Comparison of ENCODE assay signal across 8 mouse cellular contexts in genomic region chr5:134650926-134651325, GRCm38 (mm10). TPM values are rescaled to one million over a fixed set of nuclear protein-coding genes. Genes with fewer than 3 reads are reported as not detected.
DNase-seq lines count a peak whose midpoint lies in the region; ATAC-seq and TF ChIP-seq lines count a peak whose summit lies in the region.

No protein-coding gene starts in this region.

- H3K27me3 ChIP-seq in hindbrain, embryonic 11.5 days (ENCODE audit: control insufficient read depth, insufficient read depth, low read length): no peaks in the 10 kb centered on the region
- no peaks in the 10 kb centered on the region for H3K27me3 ChIP-seq in hindbrain, embryonic 16.5 days (replicated peaks; ENCODE audit: control insufficient read depth, insufficient read depth, low read length)
- no peaks in the 10 kb centered on the region for H3K27me3 ChIP-seq in liver, embryonic 14.5 days (ENCODE audit: control insufficient read depth, insufficient read depth, low read length)

- DNase-seq in hindbrain, embryonic 11.5 days (ENCODE audit: low spot score): peak; percentile 57
- DNase-seq in 416B (ENCODE audit: low read depth) (peak; percentile 76), ES-CJ7 (ENCODE audit: low read depth, low spot score) (peak; percentile 75)
- peak; percentile 58 for DNase-seq in embryo, embryonic 10 days (ENCODE audit: low spot score)
- peak in 2 of 3 experiments; percentile 34 to 36 for DNase-seq in liver, embryonic 14.5 days (ENCODE audit: low read depth in 3 of 3, low spot score in 3 of 3)
- peak; percentile 40 to 45 for DNase-seq in spleen, postnatal 36 days (ENCODE audit: low spot score in 2 of 2)
- DNase-seq in urinary bladder, adult 2 months (ENCODE audit: low spot score): no peak

- H3K9me3 ChIP-seq in hindbrain, embryonic 11.5 days (ENCODE audit: control insufficient read depth, low read length): no peaks in the 10 kb centered on the region
- H3K9me3 ChIP-seq in hindbrain, embryonic 16.5 days (ENCODE audit: control insufficient read depth, low read length): no peaks in the 10 kb centered on the region
- no peaks in the 10 kb centered on the region for H3K9me3 ChIP-seq in liver, embryonic 14.5 days (ENCODE audit: control insufficient read depth, low read length)

- no peaks in the 10 kb centered on the region for H3K36me3 ChIP-seq in hindbrain, embryonic 11.5 days (ENCODE audit: control insufficient read depth, insufficient read depth, low read length)
- no peaks in the 10 kb centered on the region for H3K36me3 ChIP-seq in hindbrain, embryonic 16.5 days (ENCODE audit: control insufficient read depth, insufficient read depth, low read length)
- no peaks in the 10 kb centered on the region for H3K36me3 ChIP-seq in liver, embryonic 14.5 days (replicated peaks; ENCODE audit: control insufficient read depth, insufficient read depth, low read depth)

- ATAC-seq in hindbrain, embryonic 11.5 days (ENCODE audit: low FRiP score): no peak
- ATAC-seq in hindbrain, embryonic 16.5 days: no peak
- ATAC-seq in liver, embryonic 14.5 days (ENCODE audit: insufficient read depth): no peak

- WGBS in hindbrain, embryonic 11.5 days: 44% methylated on average over 4 of the region's 5 CpGs
- WGBS in hindbrain, embryonic 16.5 days: 46% methylated on average over 4 of the region's 5 CpGs
- 30% methylated on average over 4 of the region's 5 CpGs for WGBS in liver, embryonic 14.5 days (ENCODE audit: insufficient replicate concordance)

- H3K4me2 ChIP-seq in hindbrain, embryonic 11.5 days (replicated peaks; ENCODE audit: low read depth, low read length): no peak overlapping the region
- H3K4me2 ChIP-seq in hindbrain, embryonic 16.5 days (ENCODE audit: low read length): no peak overlapping the region
- no peak overlapping the region for H3K4me2 ChIP-seq in liver, embryonic 14.5 days (ENCODE audit: low read depth)

- no peaks in the 10 kb centered on the region for H3K4me1 ChIP-seq in hindbrain, embryonic 11.5 days (replicated peaks; ENCODE audit: control insufficient read depth, insufficient read depth, low read length)
- no peaks in the 10 kb centered on the region; the same call in 1 of the 2 replicates for H3K4me1 ChIP-seq in hindbrain, embryonic 16.5 days (ENCODE audit: control insufficient read depth, insufficient read depth, low read depth, low read length)
- no peaks in the 10 kb centered on the region for H3K4me1 ChIP-seq in liver, embryonic 14.5 days (replicated peaks; ENCODE audit: control insufficient read depth in 2 of 2, insufficient read depth in 2 of 2, low read length in 1 of 2)

- TF ChIP-seq EP300 in liver, embryonic 14.5 days (IDR thresholded peaks at IDR 0.05; ENCODE audit: low read depth): no peak

- no peak overlapping the region for H3K4me3 ChIP-seq in hindbrain, embryonic 11.5 days (ENCODE audit: low read depth, low read length)
- no peak overlapping the region for H3K4me3 ChIP-seq in hindbrain, embryonic 16.5 days (ENCODE audit: low read length)
- H3K4me3 ChIP-seq in liver, embryonic 14.5 days (ENCODE audit: insufficient read depth in 1 of 2, low read depth in 2 of 2, low read length in 2 of 2): no peak overlapping the region

- H3K9ac ChIP-seq in hindbrain, embryonic 11.5 days (ENCODE audit: low read depth, low read length): no peak overlapping the region
- no peak overlapping the region for H3K9ac ChIP-seq in hindbrain, embryonic 16.5 days (ENCODE audit: low read depth, low read length)
- H3K9ac ChIP-seq in liver, embryonic 14.5 days (replicated peaks): no peak overlapping the region

- H3K27ac ChIP-seq in hindbrain, embryonic 11.5 days (ENCODE audit: low read depth, low read length): no peak overlapping the region
- H3K27ac ChIP-seq in hindbrain, embryonic 16.5 days (ENCODE audit: low read depth, low read length): no peak overlapping the region
- no peak overlapping the region for H3K27ac ChIP-seq in liver, embryonic 14.5 days

- peak; percentile 88 for TF ChIP-seq CTCF in liver, embryonic 14.5 days (IDR thresholded peaks at IDR 0.05; ENCODE audit: low read depth)

RNA-seq across cellular contexts. Expression of gene Eif4h, which starts 11.6 kb away (rescaled TPM):
- 434 and 445 TPM in 2 replicates for polyA plus RNA-seq in hindbrain, embryonic 11.5 days (2014; fragmentation: Nextera tagmentation; extraction: Ambion mirVana)
- 332 and 340 TPM in 2 replicates for polyA plus RNA-seq in hindbrain, embryonic 16.5 days (2015; fragmentation: Nextera tagmentation; extraction: Ambion mirVana)
- polyA plus RNA-seq in liver, embryonic 14.5 days (2012; rRNA removed): 91.2 and 110 TPM in 2 replicates
- polyA plus RNA-seq in liver, embryonic 14.5 days (2014; fragmentation: Nextera tagmentation; extraction: Ambion mirVana): 148 and 167 TPM in 2 replicates
- 221 and 232 TPM in 2 replicates for polyA plus RNA-seq in urinary bladder, adult 2 months (2012; rRNA removed)

RNA-seq across cellular contexts. Expression of gene Lat2, which starts 36.1 kb away (rescaled TPM):
- polyA plus RNA-seq in hindbrain, embryonic 11.5 days (2014; fragmentation: Nextera tagmentation; extraction: Ambion mirVana): 0.77 and 3.1 TPM in 2 replicates
- 2.1 and 2.6 TPM in 2 replicates for polyA plus RNA-seq in hindbrain, embryonic 16.5 days (2015; fragmentation: Nextera tagmentation; extraction: Ambion mirVana)
- polyA plus RNA-seq in liver, embryonic 14.5 days (2012; rRNA removed): 1.5 and 1.8 TPM in 2 replicates
- 1.3 and 1.7 TPM in 2 replicates for polyA plus RNA-seq in liver, embryonic 14.5 days (2014; fragmentation: Nextera tagmentation; extraction: Ambion mirVana)
- 6.9 TPM in 2 replicates for polyA plus RNA-seq in urinary bladder, adult 2 months (2012; rRNA removed)

RNA-seq across cellular contexts. Expression of gene Limk1, which starts 37.5 kb away (rescaled TPM):
- 12.4 and 14.7 TPM in 2 replicates for polyA plus RNA-seq in hindbrain, embryonic 11.5 days (2014; fragmentation: Nextera tagmentation; extraction: Ambion mirVana)
- 22.0 and 22.1 TPM in 2 replicates for polyA plus RNA-seq in hindbrain, embryonic 16.5 days (2015; fragmentation: Nextera tagmentation; extraction: Ambion mirVana)
- 1.9 and 2.2 TPM in 2 replicates for polyA plus RNA-seq in liver, embryonic 14.5 days (2012; rRNA removed)
- polyA plus RNA-seq in liver, embryonic 14.5 days (2014; fragmentation: Nextera tagmentation; extraction: Ambion mirVana): 0.89 and 0.92 TPM in 2 replicates
- 10.6 and 12.6 TPM in 2 replicates for polyA plus RNA-seq in urinary bladder, adult 2 months (2012; rRNA removed)
